Mouse (Mus musculus) bone marrow, adult 2 months (tissue): Measurements from ENCODE around the gene Tnp2.

Experiments used
- CTCF ChIP-seq: fragments of 200-500 bp; IDR thresholded peaks from 2 replicates; pipeline ENCODE4 v1.5.1; 2011; ENCODE audit warnings: low read length, control low read depth; ENCODE audit not compliant: control insufficient read depth, insufficient read depth
- POLR2A ChIP-seq: fragments of 200-500 bp; IDR thresholded peaks from 2 replicates; pipeline ENCODE4 v1.6.1; 2011; ENCODE audit warnings: low read depth, mild to moderate bottlenecking, control low read depth, low read length, borderline replicate concordance; ENCODE audit not compliant: control insufficient read depth

DNA sequence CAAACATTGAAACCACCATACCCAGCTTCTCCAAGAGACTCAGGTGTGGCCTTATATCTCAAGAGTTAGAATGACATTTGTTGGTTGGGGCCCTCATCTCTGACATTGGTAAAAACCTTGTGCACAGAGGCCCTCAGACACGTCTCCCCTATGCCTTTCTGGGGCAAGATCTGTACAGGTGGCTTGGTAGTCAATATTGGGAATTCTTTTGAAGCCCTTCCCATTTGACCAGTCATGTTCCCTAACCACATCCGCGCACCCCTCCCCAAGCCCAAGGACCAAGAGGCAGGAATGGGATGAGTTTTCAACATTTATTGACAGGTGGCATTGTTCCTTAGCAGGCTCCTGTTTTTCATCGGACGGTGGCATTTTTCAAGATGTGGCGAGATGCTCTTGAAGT, 7.6 kb upstream of the Tnp2 start, which contains the start of gene Prm2:
- TF ChIP-seq CTCF (no peak), POLR2A (no peak)
